ENCODE assay signal across 18 mouse cellular contexts in genomic region chr2:93783926-93784539, GRCm38 (mm10). TPM values are rescaled to one million over a fixed set of nuclear protein-coding genes. Genes with fewer than 3 reads are reported as not detected.
DNase-seq lines count a peak whose midpoint lies in the region; ATAC-seq and TF ChIP-seq lines count a peak whose summit lies in the region.
"Had no signal": no experiment of that assay in that cellular context is flagged by ENCODE, and none has a peak within 500 bp of the region (broad histone marks: within the 10 kb centered on the region; RNA-seq: fewer than 3 reads in every experiment).

No protein-coding gene starts in this region.

- ATAC-seq in forebrain, embryonic 14.5 days: no peak
- ATAC-seq in heart, embryonic 12.5 days (ENCODE audit: insufficient number of reproducible peaks, low FRiP score): no peak
- ATAC-seq: intestine, embryonic 15.5 days had no signal

- H3K9ac ChIP-seq in forebrain, embryonic 14.5 days (ENCODE audit: low read length): no peak overlapping the region
- no peak overlapping the region for H3K9ac ChIP-seq in heart, embryonic 12.5 days
- H3K9ac ChIP-seq: intestine, embryonic 15.5 days had no signal

- WGBS in forebrain, embryonic 10.5 days: 78% methylated on average over 9 of the region's 9 CpGs
- 70% methylated on average over 9 of the region's 9 CpGs for WGBS in forebrain, embryonic 14.5 days
- WGBS in limb, embryonic 10.5 days: 65% methylated on average over 9 of the region's 9 CpGs
- WGBS in heart, embryonic 12.5 days: 72% methylated on average over 9 of the region's 9 CpGs

- no peak for TF ChIP-seq CTCF in layer of hippocampus, adult 2 months (conservative IDR thresholded peaks at IDR 0.05)

- H3K27me3 ChIP-seq in forebrain, embryonic 10.5 days (ENCODE audit: poor library complexity, severe bottlenecking): no peaks in the 10 kb centered on the region
- no peaks in the 10 kb centered on the region for H3K27me3 ChIP-seq in forebrain, embryonic 14.5 days (replicated peaks; ENCODE audit: control insufficient read depth, insufficient read depth, low read length)
- peaks cover 49% of the 10 kb centered on the region for H3K27me3 ChIP-seq in limb, embryonic 10.5 days (ENCODE audit: low read depth, poor library complexity, severe bottlenecking)
- no peaks in the 10 kb centered on the region for H3K27me3 ChIP-seq in heart, embryonic 12.5 days (replicated peaks)
- H3K27me3 ChIP-seq: intestine, embryonic 15.5 days; neural tube, embryonic 13.5 days had no signal

- peaks cover 39% of the 10 kb centered on the region for H3K4me1 ChIP-seq in forebrain, embryonic 10.5 days
- peaks cover 7% of the 10 kb centered on the region; the same call in 1 of the 2 replicates for H3K4me1 ChIP-seq in forebrain, embryonic 14.5 days (ENCODE audit: control insufficient read depth, insufficient read depth, low read length)
- H3K4me1 ChIP-seq in limb, embryonic 10.5 days: peaks cover 65% of the 10 kb centered on the region
- H3K4me1 ChIP-seq in heart, embryonic 12.5 days (replicated peaks): peaks cover 23% of the 10 kb centered on the region

- peak overlapping the region; percentile 30; the same call in 1 of the 2 replicates for H3K27ac ChIP-seq in forebrain, embryonic 10.5 days
- H3K27ac ChIP-seq in forebrain, embryonic 14.5 days (ENCODE audit: low read depth, low read length): no peak overlapping the region
- H3K27ac ChIP-seq in layer of hippocampus, adult 2 months: peak overlapping the region; percentile 81
- H3K27ac ChIP-seq in limb, embryonic 10.5 days: no peak overlapping the region
- H3K27ac ChIP-seq in heart, embryonic 12.5 days (ENCODE audit: poor library complexity, severe bottlenecking): no peak overlapping the region
- H3K27ac ChIP-seq: heart, embryonic 10.5 days; intestine, embryonic 15.5 days; neural tube, embryonic 13.5 days; stomach, postnatal 0 days had no signal

- H3K9me3 ChIP-seq in forebrain, embryonic 10.5 days: no peaks in the 10 kb centered on the region
- no peaks in the 10 kb centered on the region for H3K9me3 ChIP-seq in forebrain, embryonic 14.5 days (replicated peaks; ENCODE audit: control insufficient read depth, low read length)
- H3K9me3 ChIP-seq in limb, embryonic 10.5 days (replicated peaks): no peaks in the 10 kb centered on the region
- no peaks in the 10 kb centered on the region for H3K9me3 ChIP-seq in heart, embryonic 12.5 days (replicated peaks)
- H3K9me3 ChIP-seq: heart, embryonic 10.5 days; intestine, embryonic 15.5 days; neural tube, embryonic 13.5 days had no signal

- H3K4me2 ChIP-seq in forebrain, embryonic 14.5 days (ENCODE audit: low read length): no peak overlapping the region
- no peak overlapping the region for H3K4me2 ChIP-seq in heart, embryonic 12.5 days
- H3K4me2 ChIP-seq: intestine, embryonic 15.5 days; neural tube, embryonic 13.5 days had no signal

- H3K36me3 ChIP-seq in forebrain, embryonic 10.5 days (replicated peaks): peaks cover 5% of the 10 kb centered on the region
- H3K36me3 ChIP-seq in forebrain, embryonic 14.5 days (ENCODE audit: control insufficient read depth, insufficient read depth, low read length): peaks cover 5% of the 10 kb centered on the region
- peaks cover 15% of the 10 kb centered on the region for H3K36me3 ChIP-seq in limb, embryonic 10.5 days
- H3K36me3 ChIP-seq in heart, embryonic 12.5 days: peaks cover 15% of the 10 kb centered on the region

- no peak for DNase-seq in forebrain, embryonic 10.5 days (ENCODE audit: extremely low spot score, low spot score)
- DNase-seq in forebrain, embryonic 14.5 days (ENCODE audit: low spot score): no peak
- DNase-seq in layer of hippocampus, adult 2 months (ENCODE audit: low spot score in 2 of 2): no peak
- no peak for DNase-seq in layer of hippocampus, adult 8-10 months (ENCODE audit: low spot score in 2 of 2)
- peak; percentile 45 for DNase-seq in cerebellum, adult 8-10 months
- peak; percentile 30 for DNase-seq in limb, embryonic 10.5 days (ENCODE audit: low spot score)
- DNase-seq: adrenal gland, postnatal 25 days; gastrocnemius, postnatal 36 days; kidney, postnatal 4 days; lung, adult 18-20 months; lung, postnatal 36 days; right cerebral cortex, postnatal 25 days; thymus, postnatal 14 days had no signal

- no peak overlapping the region for H3K4me3 ChIP-seq in forebrain, embryonic 10.5 days
- H3K4me3 ChIP-seq in forebrain, embryonic 14.5 days (ENCODE audit: low read depth, low read length): no peak overlapping the region
- no peak overlapping the region for H3K4me3 ChIP-seq in layer of hippocampus, adult 2 months
- no peak overlapping the region for H3K4me3 ChIP-seq in limb, embryonic 10.5 days
- no peak overlapping the region for H3K4me3 ChIP-seq in heart, embryonic 12.5 days
- H3K4me3 ChIP-seq: heart, embryonic 10.5 days; intestine, embryonic 15.5 days; neural tube, embryonic 13.5 days had no signal

RNA-seq across cellular contexts. Expression of gene Ext2, which starts 38.3 kb away (rescaled TPM):
- polyA plus RNA-seq in forebrain, embryonic 10.5 days (2016; fragmentation: Nextera tagmentation; extraction: Ambion mirVana): 64.6 and 69.8 TPM in 2 replicates
- 53.1 and 61.9 TPM in 2 replicates for polyA plus RNA-seq in forebrain, embryonic 14.5 days (2014; fragmentation: Nextera tagmentation; extraction: Ambion mirVana)
- 10 to 100 TPM; 50.9 to 52.8 TPM for total RNA-seq in layer of hippocampus, adult 2 months (2021)
- total RNA-seq in layer of hippocampus, adult 8-10 months (2022): 10 to 100 TPM; 46.2 to 62.6 (median 57.5) TPM
- 70.0 and 79.1 TPM in 2 replicates for polyA plus RNA-seq in limb, embryonic 10.5 days (2016; fragmentation: Nextera tagmentation; extraction: Ambion mirVana)
- 79.8 and 87.2 TPM in 2 replicates for polyA plus RNA-seq in heart, embryonic 12.5 days (2016; fragmentation: Nextera tagmentation; extraction: Ambion mirVana)

Comparison
In these comparisons a context has a peak if more than half of its experiments do, and no peak if none do; other contexts are left out.
1. H3K27ac ChIP-seq: peak in forebrain, embryonic 10.5 days (single experiment) and layer of hippocampus, adult 2 months (single experiment); none in forebrain, embryonic 14.5 days (single experiment), limb, embryonic 10.5 days (single experiment) and heart, embryonic 12.5 days (single experiment).
2. DNase-seq: peak in cerebellum, adult 8-10 months (single experiment) and limb, embryonic 10.5 days (single experiment); none in forebrain, embryonic 10.5 days (single experiment), forebrain, embryonic 14.5 days (single experiment), layer of hippocampus, adult 2 months (0 of 2) and layer of hippocampus, adult 8-10 months (0 of 2).